Mouse (Mus musculus): ENCODE measurements around the gene Crkl.

GRCm38 (mm10) chr16:17508546-17509239 is 56.9 kb downstream of the Crkl start, which contains the start of gene Lztr1:
- TF ChIP-seq POLR2A (IDR thresholded peaks at IDR 0.05; ENCODE audit: low read depth, low read length): peak; percentile 92
- TF ChIP-seq CTCF (IDR thresholded peaks at IDR 0.05; ENCODE audit: borderline replicate concordance, insufficient read depth, low read length): no peak

Data from embryonic fibroblast, embryonic 13.5 days (primary cell).